Mouse (Mus musculus): ENCODE results near the gene Alkbh3. TPM values are rescaled to one million over a fixed set of nuclear protein-coding genes. Genes with fewer than 3 reads are reported as not detected.

The Alkbh3 gene
- polyA plus RNA-seq, 1 experiment: 31.3 TPM

- Histone ChIP-seq H3K27me3 (ENCODE audit: control insufficient read depth, insufficient read depth, low read length, poor library complexity, severe bottlenecking) (peaks cover 21% of the 10 kb centered on the region), H3K9ac (ENCODE audit: low read depth, poor library complexity, severe bottlenecking) (peak overlapping the region; percentile 11; the same call in 1 of the 2 replicates), H3K4me3 (ENCODE audit: low read depth, low read length) (peak overlapping the region; percentile 51), H3K36me3 (ENCODE audit: control insufficient read depth, insufficient read depth, low read length, poor library complexity, severe bottlenecking) (no peaks in the 10 kb centered on the region), H3K9me3 (replicated peaks; ENCODE audit: control insufficient read depth, insufficient read depth, low read length, poor library complexity, severe bottlenecking) (no peaks in the 10 kb centered on the region), H3K27ac (ENCODE audit: insufficient read depth, low read length) (no peak overlapping the region), H3K4me1 (ENCODE audit: control insufficient read depth, insufficient read depth, low read length) (no peaks in the 10 kb centered on the region)
- TF ChIP-seq CTCF (IDR thresholded peaks at IDR 0.05; ENCODE audit: low read depth, low read length): no peak
- TF ChIP-seq POLR2A (IDR thresholded peaks at IDR 0.05; ENCODE audit: insufficient read depth, low read length): no peak
- TF ChIP-seq EP300 (IDR thresholded peaks at IDR 0.05; ENCODE audit: insufficient read depth, low read depth, low read length): no peak
These were observed 54.2 kb downstream of the Alkbh3 start for GRCm38 (mm10) chr2:93956331-93956801.

- H3K27me3 ChIP-seq (ENCODE audit: control insufficient read depth, insufficient read depth, low read length, poor library complexity, severe bottlenecking): peaks cover 21% of the 10 kb centered on the region
- TF ChIP-seq POLR2A (IDR thresholded peaks at IDR 0.05; ENCODE audit: insufficient read depth, low read length) (no peak), CTCF (IDR thresholded peaks at IDR 0.05; ENCODE audit: low read depth, low read length) (no peak), EP300 (IDR thresholded peaks at IDR 0.05; ENCODE audit: insufficient read depth, low read depth, low read length) (no peak)
- H3K4me3 ChIP-seq (ENCODE audit: low read depth, low read length): peak overlapping the region; percentile 51
- H3K36me3 ChIP-seq (ENCODE audit: control insufficient read depth, insufficient read depth, low read length, poor library complexity, severe bottlenecking): no peaks in the 10 kb centered on the region
- no peaks in the 10 kb centered on the region for H3K4me1 ChIP-seq (ENCODE audit: control insufficient read depth, insufficient read depth, low read length)
- H3K9me3 ChIP-seq (replicated peaks; ENCODE audit: control insufficient read depth, insufficient read depth, low read length, poor library complexity, severe bottlenecking): no peaks in the 10 kb centered on the region
- no peak overlapping the region for H3K9ac ChIP-seq (ENCODE audit: low read depth, poor library complexity, severe bottlenecking)
- H3K27ac ChIP-seq (ENCODE audit: insufficient read depth, low read length): no peak overlapping the region
These were observed 54.7 kb downstream of the Alkbh3 start for GRCm38 (mm10) chr2:93955886-93956285.

GRCm38 (mm10) chr2:93954781-93955578 is 55.6 kb downstream of the Alkbh3 start:
- Histone ChIP-seq H3K9ac (ENCODE audit: low read depth, poor library complexity, severe bottlenecking) (no peak overlapping the region), H3K27me3 (ENCODE audit: control insufficient read depth, insufficient read depth, low read length, poor library complexity, severe bottlenecking) (peaks cover 21% of the 10 kb centered on the region)

GRCm38 (mm10) chr2:93953726-93954125 is 56.9 kb downstream of the Alkbh3 start:
- Histone ChIP-seq H3K27ac (ENCODE audit: insufficient read depth, low read length) (no peak overlapping the region), H3K36me3 (ENCODE audit: control insufficient read depth, insufficient read depth, low read length, poor library complexity, severe bottlenecking) (no peaks in the 10 kb centered on the region), H3K27me3 (ENCODE audit: control insufficient read depth, insufficient read depth, low read length, poor library complexity, severe bottlenecking) (peaks cover 21% of the 10 kb centered on the region), H3K9ac (ENCODE audit: low read depth, poor library complexity, severe bottlenecking) (no peak overlapping the region), H3K4me3 (ENCODE audit: low read depth, low read length) (no peak overlapping the region), H3K4me1 (ENCODE audit: control insufficient read depth, insufficient read depth, low read length) (no peaks in the 10 kb centered on the region), H3K9me3 (replicated peaks; ENCODE audit: control insufficient read depth, insufficient read depth, low read length, poor library complexity, severe bottlenecking) (peaks cover 3% of the 10 kb centered on the region; the same call in 1 of the 2 replicates)
- no peak for TF ChIP-seq POLR2A (IDR thresholded peaks at IDR 0.05; ENCODE audit: insufficient read depth, low read length)
- no peak for TF ChIP-seq CTCF (IDR thresholded peaks at IDR 0.05; ENCODE audit: low read depth, low read length)
- no peak for TF ChIP-seq EP300 (IDR thresholded peaks at IDR 0.05; ENCODE audit: insufficient read depth, low read depth, low read length)

More at GRCm38 (mm10) chr2:93954781-93955578, 55.6 kb downstream of the Alkbh3 start:
- Histone ChIP-seq H3K9me3 (replicated peaks; ENCODE audit: control insufficient read depth, insufficient read depth, low read length, poor library complexity, severe bottlenecking) (no peaks in the 10 kb centered on the region), H3K4me3 (ENCODE audit: low read depth, low read length) (peak overlapping the region; percentile 10), H3K27ac (ENCODE audit: insufficient read depth, low read length) (no peak overlapping the region), H3K4me1 (ENCODE audit: control insufficient read depth, insufficient read depth, low read length) (no peaks in the 10 kb centered on the region), H3K36me3 (ENCODE audit: control insufficient read depth, insufficient read depth, low read length, poor library complexity, severe bottlenecking) (no peaks in the 10 kb centered on the region)
- TF ChIP-seq EP300 (IDR thresholded peaks at IDR 0.05; ENCODE audit: insufficient read depth, low read depth, low read length) (no peak), CTCF (IDR thresholded peaks at IDR 0.05; ENCODE audit: low read depth, low read length) (no peak), POLR2A (IDR thresholded peaks at IDR 0.05; ENCODE audit: insufficient read depth, low read length) (no peak)

GRCm38 (mm10) chr2:93946976-93947375 is 63.6 kb downstream of the Alkbh3 start:
- Histone ChIP-seq H3K36me3 (ENCODE audit: control insufficient read depth, insufficient read depth, low read length, poor library complexity, severe bottlenecking) (no peaks in the 10 kb centered on the region), H3K9me3 (replicated peaks; ENCODE audit: control insufficient read depth, insufficient read depth, low read length, poor library complexity, severe bottlenecking) (peaks cover 14% of the 10 kb centered on the region), H3K4me3 (ENCODE audit: low read depth, low read length) (no peak overlapping the region), H3K4me1 (ENCODE audit: control insufficient read depth, insufficient read depth, low read length) (no peaks in the 10 kb centered on the region), H3K9ac (ENCODE audit: low read depth, poor library complexity, severe bottlenecking) (no peak overlapping the region), H3K27me3 (ENCODE audit: control insufficient read depth, insufficient read depth, low read length, poor library complexity, severe bottlenecking) (no peaks in the 10 kb centered on the region), H3K27ac (ENCODE audit: insufficient read depth, low read length) (no peak overlapping the region)
- no peak for TF ChIP-seq CTCF (IDR thresholded peaks at IDR 0.05; ENCODE audit: low read depth, low read length)
- no peak for TF ChIP-seq POLR2A (IDR thresholded peaks at IDR 0.05; ENCODE audit: insufficient read depth, low read length)
- no peak for TF ChIP-seq EP300 (IDR thresholded peaks at IDR 0.05; ENCODE audit: insufficient read depth, low read depth, low read length)

GRCm38 (mm10) chr2:93944855-93945254 is 65.8 kb downstream of the Alkbh3 start:
- H3K4me1 ChIP-seq (ENCODE audit: control insufficient read depth, insufficient read depth, low read length): no peaks in the 10 kb centered on the region
- H3K9me3 ChIP-seq (replicated peaks; ENCODE audit: control insufficient read depth, insufficient read depth, low read length, poor library complexity, severe bottlenecking): peaks cover 14% of the 10 kb centered on the region
- no peak overlapping the region for H3K4me3 ChIP-seq (ENCODE audit: low read depth, low read length)
- no peaks in the 10 kb centered on the region for H3K36me3 ChIP-seq (ENCODE audit: control insufficient read depth, insufficient read depth, low read length, poor library complexity, severe bottlenecking)
- no peaks in the 10 kb centered on the region for H3K27me3 ChIP-seq (ENCODE audit: control insufficient read depth, insufficient read depth, low read length, poor library complexity, severe bottlenecking)
- TF ChIP-seq POLR2A (IDR thresholded peaks at IDR 0.05; ENCODE audit: insufficient read depth, low read length) (no peak), CTCF (IDR thresholded peaks at IDR 0.05; ENCODE audit: low read depth, low read length) (no peak), EP300 (IDR thresholded peaks at IDR 0.05; ENCODE audit: insufficient read depth, low read depth, low read length) (no peak)
- H3K27ac ChIP-seq (ENCODE audit: insufficient read depth, low read length): no peak overlapping the region
- H3K9ac ChIP-seq (ENCODE audit: low read depth, poor library complexity, severe bottlenecking): no peak overlapping the region
